Mouse (Mus musculus) stomach, embryonic 16.5 days (tissue): ENCODE results near the gene Cntnap1. TPM values are rescaled to one million over a fixed set of nuclear protein-coding genes. Genes with fewer than 3 reads are reported as not detected.

Experiments
- ATAC-seq: fragments of 200-750 bp; cut with Nextera tagmentation; 2 replicates; pipeline ENCODE4 v1.8.0; 2017; ENCODE audit warnings: moderate number of reproducible peaks, moderate TSS enrichment; ENCODE audit not compliant: insufficient read depth, low FRiP score
- H3K27ac ChIP-seq: fragments of 300-500 bp; sonication (generic); 2 replicates; pipeline ENCODE4 v1.5.1; 2014; ENCODE audit warnings: low read length
- H3K27me3 ChIP-seq: fragments of 300-500 bp; sonication (generic); 2 replicates; pipeline ENCODE4 v1.6.1; 2014; ENCODE audit warnings: low read length, control low read depth, mixed read lengths; ENCODE audit not compliant: control insufficient read depth, insufficient read depth
- H3K36me3 ChIP-seq: fragments of 300-500 bp; sonication (generic); 2 replicates; pipeline ENCODE4 v1.6.1; 2014; ENCODE audit warnings: low read length; ENCODE audit not compliant: control insufficient read depth, insufficient read depth
- H3K4me1 ChIP-seq: fragments of 300-500 bp; sonication (generic); 2 replicates; pipeline ENCODE4 v1.6.1; 2014; ENCODE audit warnings: low read length, control low read depth, mixed read lengths; ENCODE audit not compliant: control insufficient read depth, insufficient read depth
- H3K4me2 ChIP-seq: fragments of 300-500 bp; sonication (generic); 2 replicates; pipeline ENCODE4 v1.6.1; 2014; ENCODE audit warnings: low read depth, low read length, mixed read lengths
- H3K4me3 ChIP-seq: fragments of 300-500 bp; sonication (generic); replicated peaks from 2 replicates; pipeline ENCODE4 v1.5.1; 2014; ENCODE audit warnings: mild to moderate bottlenecking, low read length
- H3K9ac ChIP-seq: fragments of 300-500 bp; sonication (generic); 2 replicates; pipeline ENCODE4 v1.6.1; 2014; ENCODE audit warnings: low read length
- H3K9me3 ChIP-seq: fragments of 300-500 bp; sonication (generic); replicated peaks from 2 replicates; pipeline ENCODE4 v1.6.1; 2016; ENCODE audit warnings: low read length, control low read depth; ENCODE audit not compliant: control insufficient read depth
- WGBS: fragments of 180-500 bp; shearing (Covaris S2); extraction: QIAGEN DNeasy Blood & Tissue Kit; methylation state at CpG from one replicate; pipeline ENCODE4 v1.1.7; 2014; 5-methylcytosine and 5-hydroxymethylcytosine counted together
- polyA plus RNA-seq: library from polyadenylated mRNA; unstranded; fragments of >200 nt; fragmentation: Nextera tagmentation; extraction: Ambion mirVana; gene quantifications from 2 replicates; pipeline ENCODE4 v1.2.1, GENCODE M21; 2015

Cntnap1 gene
- polyA plus RNA-seq, 1 experiment from 2014 or later, result 2.3 TPM

GRCm38 (mm10) chr11:101192646-101193045 lies 22.3 kb downstream of the Cntnap1 start:
- Histone ChIP-seq H3K27me3 (no peaks in the 10 kb centered on the region), H3K4me3 (no peak overlapping the region), H3K9ac (no peak overlapping the region), H3K9me3 (no peaks in the 10 kb centered on the region), H3K4me2 (no peak overlapping the region), H3K36me3 (peaks cover 10% of the 10 kb centered on the region), H3K27ac (no peak overlapping the region), H3K4me1 (peaks cover 35% of the 10 kb centered on the region)
- WGBS, result 91% methylated on average over 6 of the region's 6 CpGs
- ATAC-seq, result no peak

- Histone ChIP-seq H3K27ac (no peak overlapping the region), H3K4me2 (no peak overlapping the region), H3K36me3 (peaks cover 11% of the 10 kb centered on the region), H3K27me3 (no peaks in the 10 kb centered on the region), H3K9ac (no peak overlapping the region), H3K4me3 (no peak overlapping the region), H3K4me1 (peaks cover 35% of the 10 kb centered on the region), H3K9me3 (no peaks in the 10 kb centered on the region)
- 94% methylated on average over 7 of the region's 7 CpGs for WGBS
- no peak for ATAC-seq
Measured at GRCm38 (mm10) chr11:101193076-101193475, 22.8 kb downstream of the Cntnap1 start.

- Histone ChIP-seq H3K4me1 (peaks cover 25% of the 10 kb centered on the region), H3K4me3 (no peak overlapping the region), H3K27me3 (no peaks in the 10 kb centered on the region), H3K36me3 (peaks cover 11% of the 10 kb centered on the region), H3K9me3 (no peaks in the 10 kb centered on the region), H3K4me2 (no peak overlapping the region), H3K9ac (no peak overlapping the region), H3K27ac (no peak overlapping the region)
- ATAC-seq, result no peak
- 57% methylated on average over 5 of the region's 5 CpGs for WGBS
Measured at GRCm38 (mm10) chr11:101194137-101194536, 23.8 kb downstream of the Cntnap1 start.

GRCm38 (mm10) chr11:101194643-101195042 lies 24.3 kb downstream of the Cntnap1 start:
- no peaks in the 10 kb centered on the region for H3K9me3 ChIP-seq
- no peaks in the 10 kb centered on the region for H3K27me3 ChIP-seq
- no peak overlapping the region for H3K4me2 ChIP-seq
- peaks cover 11% of the 10 kb centered on the region for H3K36me3 ChIP-seq
- H3K27ac ChIP-seq, result no peak overlapping the region
- WGBS, result 85% methylated on average over 6 of the region's 6 CpGs
- H3K9ac ChIP-seq, result no peak overlapping the region
- peaks cover 20% of the 10 kb centered on the region for H3K4me1 ChIP-seq
- no peak overlapping the region for H3K4me3 ChIP-seq
- no peak for ATAC-seq

- WGBS, result 78% methylated on average over 1 of the region's 1 CpGs
- no peak overlapping the region for H3K9ac ChIP-seq
- ATAC-seq, result no peak
- H3K4me1 ChIP-seq, result peaks cover 16% of the 10 kb centered on the region
- H3K36me3 ChIP-seq, result peaks cover 11% of the 10 kb centered on the region
- H3K4me2 ChIP-seq, result no peak overlapping the region
- no peak overlapping the region for H3K4me3 ChIP-seq
- H3K27ac ChIP-seq, result no peak overlapping the region
- H3K27me3 ChIP-seq, result no peaks in the 10 kb centered on the region
- H3K9me3 ChIP-seq, result no peaks in the 10 kb centered on the region
Measured at GRCm38 (mm10) chr11:101195101-101195500, 24.8 kb downstream of the Cntnap1 start.

GRCm38 (mm10) chr11:101195571-101195970 lies 25.2 kb downstream of the Cntnap1 start:
- H3K4me3 ChIP-seq, result no peak overlapping the region
- peaks cover 11% of the 10 kb centered on the region for H3K36me3 ChIP-seq
- no peak for ATAC-seq
- no peak overlapping the region for H3K9ac ChIP-seq
- whole genome bisulfite sequencing, result 83% methylated on average over 8 of the region's 8 CpGs
- H3K9me3 ChIP-seq, result no peaks in the 10 kb centered on the region
- H3K4me1 ChIP-seq, result peaks cover 11% of the 10 kb centered on the region
- H3K4me2 ChIP-seq, result no peak overlapping the region
- no peaks in the 10 kb centered on the region for H3K27me3 ChIP-seq
- no peak overlapping the region for H3K27ac ChIP-seq

GRCm38 (mm10) chr11:101196175-101196574 lies 25.9 kb downstream of the Cntnap1 start:
- 83% methylated on average over 8 of the region's 8 CpGs for WGBS

GRCm38 (mm10) chr11:101199555-101199954 lies 29.2 kb downstream of the Cntnap1 start:
- Histone ChIP-seq H3K36me3 (peaks cover 13% of the 10 kb centered on the region), H3K4me1 (no peaks in the 10 kb centered on the region), H3K9ac (no peak overlapping the region), H3K4me3 (no peak overlapping the region), H3K9me3 (no peaks in the 10 kb centered on the region), H3K4me2 (no peak overlapping the region), H3K27me3 (no peaks in the 10 kb centered on the region), H3K27ac (no peak overlapping the region)
- WGBS, result 66% methylated on average over 3 of the region's 3 CpGs
- no peak for ATAC-seq

More at GRCm38 (mm10) chr11:101196175-101196574, 25.9 kb downstream of the Cntnap1 start:
- Histone ChIP-seq H3K27ac (no peak overlapping the region), H3K36me3 (peaks cover 11% of the 10 kb centered on the region), H3K9ac (no peak overlapping the region), H3K4me3 (no peak overlapping the region), H3K4me2 (no peak overlapping the region), H3K9me3 (no peaks in the 10 kb centered on the region), H3K27me3 (no peaks in the 10 kb centered on the region), H3K4me1 (peaks cover 5% of the 10 kb centered on the region; the same call in 1 of the 2 replicates)
- ATAC-seq, result no peak

- Histone ChIP-seq H3K4me3 (no peak overlapping the region), H3K4me2 (no peak overlapping the region), H3K27me3 (no peaks in the 10 kb centered on the region), H3K9me3 (no peaks in the 10 kb centered on the region), H3K4me1 (no peaks in the 10 kb centered on the region), H3K9ac (no peak overlapping the region), H3K36me3 (peaks cover 13% of the 10 kb centered on the region), H3K27ac (no peak overlapping the region)
- WGBS, result 19% methylated on average over 7 of the region's 7 CpGs
- no peak for ATAC-seq
Measured at GRCm38 (mm10) chr11:101200986-101201385, 30.7 kb downstream of the Cntnap1 start.

- H3K27me3 ChIP-seq, result no peaks in the 10 kb centered on the region
- H3K4me1 ChIP-seq, result no peaks in the 10 kb centered on the region
- ATAC-seq, result peak; percentile 83
- H3K4me3 ChIP-seq, result no peak overlapping the region
- no peak overlapping the region for H3K27ac ChIP-seq
- no peak overlapping the region for H3K9ac ChIP-seq
- WGBS, result 39% methylated on average over 3 of the region's 3 CpGs
- H3K9me3 ChIP-seq, result no peaks in the 10 kb centered on the region
- H3K36me3 ChIP-seq, result peaks cover 17% of the 10 kb centered on the region; the same call in 1 of the 2 replicates
- H3K4me2 ChIP-seq, result no peak overlapping the region
Measured at GRCm38 (mm10) chr11:101211970-101212369, 41.6 kb downstream of the Cntnap1 start.
